Mouse (Mus musculus): Measurements from ENCODE around the gene Samt2.
"Not testable (repeated sequence)": the region's sequence is repeated elsewhere in the genome, so short reads cannot be mapped to it uniquely, and the experiment has no call there.

The Samt2 gene

GRCm38 (mm10) chrX:154579260-154579659 is at the start of gene Samt2:
Gene Samt2 (minus strand): TSS chrX:154579360.
- not testable (repeated sequence) for DNase-seq (ENCODE audit: extremely low spot score, low read depth, low spot score)

Data from hindlimb bud, embryonic 11.5 days (tissue).